8 mouse cellular contexts compared by ENCODE assay signal in genomic region chr6:142964076-142964530, GRCm38 (mm10). TPM values are rescaled to one million over a fixed set of nuclear protein-coding genes. Genes with fewer than 3 reads are reported as not detected.
DNase-seq lines count a peak whose midpoint lies in the region; ATAC-seq lines count a peak whose summit lies in the region.

Gene St8sia1 (minus strand): TSS chr6:142964452.

- peak within 1 kb of the TSS; percentile 62 for H3K4me3 ChIP-seq in embryonic facial prominence, embryonic 13.5 days
- H3K4me3 ChIP-seq in hindbrain, embryonic 13.5 days: peak within 1 kb of the TSS; percentile 73
- peak within 1 kb of the TSS; percentile 77 for H3K4me3 ChIP-seq in midbrain, embryonic 12.5 days

- WGBS in embryonic facial prominence, embryonic 13.5 days: under 1% methylated on average over 45 of the region's 45 CpGs
- WGBS in hindbrain, embryonic 13.5 days: under 1% methylated on average over 45 of the region's 45 CpGs
- 1% methylated on average over 43 of the region's 45 CpGs for WGBS in midbrain, embryonic 12.5 days

- peaks cover 8% of the 10 kb centered on the region; the same call in 1 of the 2 replicates for H3K4me1 ChIP-seq in embryonic facial prominence, embryonic 13.5 days
- peaks cover 40% of the 10 kb centered on the region for H3K4me1 ChIP-seq in hindbrain, embryonic 13.5 days (replicated peaks)
- peaks cover 14% of the 10 kb centered on the region for H3K4me1 ChIP-seq in midbrain, embryonic 12.5 days

- H3K36me3 ChIP-seq in embryonic facial prominence, embryonic 13.5 days: no peaks in the 10 kb centered on the region
- peaks cover 11% of the 10 kb centered on the region for H3K36me3 ChIP-seq in hindbrain, embryonic 13.5 days
- H3K36me3 ChIP-seq in midbrain, embryonic 12.5 days: no peaks in the 10 kb centered on the region

- ATAC-seq in embryonic facial prominence, embryonic 13.5 days (ENCODE audit: insufficient number of reproducible peaks, insufficient read depth, low FRiP score, low TSS enrichment, low read depth): peak; percentile 70
- ATAC-seq in hindbrain, embryonic 13.5 days (ENCODE audit: low FRiP score): peak; percentile 77
- ATAC-seq in midbrain, embryonic 12.5 days (ENCODE audit: low FRiP score, low read depth): peak; percentile 76

- H3K4me2 ChIP-seq in embryonic facial prominence, embryonic 13.5 days: peak within 1 kb of the TSS; percentile 93
- peak within 1 kb of the TSS; percentile 80 for H3K4me2 ChIP-seq in hindbrain, embryonic 13.5 days
- H3K4me2 ChIP-seq in midbrain, embryonic 12.5 days (replicated peaks): peak within 1 kb of the TSS; percentile 81

- peaks cover 17% of the 10 kb centered on the region for H3K27me3 ChIP-seq in embryonic facial prominence, embryonic 13.5 days
- no peaks in the 10 kb centered on the region for H3K27me3 ChIP-seq in hindbrain, embryonic 13.5 days
- no peaks in the 10 kb centered on the region for H3K27me3 ChIP-seq in midbrain, embryonic 12.5 days

- H3K27ac ChIP-seq in embryonic facial prominence, embryonic 13.5 days: peak within 1 kb of the TSS; percentile 75
- peak within 1 kb of the TSS; percentile 98 for H3K27ac ChIP-seq in hindbrain, embryonic 13.5 days
- H3K27ac ChIP-seq in midbrain, embryonic 12.5 days (replicated peaks): peak within 1 kb of the TSS; percentile 95

- peak; percentile 17 to 37 for DNase-seq in adrenal gland, adult (ENCODE audit: inconsistent age in 2 of 2, low spot score in 1 of 2)
- no peak for DNase-seq in adrenal gland, postnatal 4 days (ENCODE audit: low spot score in 2 of 2)
- peak; percentile 29 for DNase-seq in WW6 (ENCODE audit: low read depth, low spot score)
- DNase-seq in left cerebral cortex, adult 18-20 months (ENCODE audit: low spot score in 2 of 2): peak; percentile 54 to 72
- DNase-seq in testis, postnatal 10 days (ENCODE audit: low spot score): peak; percentile 58

- H3K9me3 ChIP-seq in embryonic facial prominence, embryonic 13.5 days: no peaks in the 10 kb centered on the region
- H3K9me3 ChIP-seq in hindbrain, embryonic 13.5 days: no peaks in the 10 kb centered on the region; the same call in 1 of the 2 replicates
- H3K9me3 ChIP-seq in midbrain, embryonic 12.5 days: no peaks in the 10 kb centered on the region

- H3K9ac ChIP-seq in embryonic facial prominence, embryonic 13.5 days: peak within 1 kb of the TSS; percentile 73
- peak within 1 kb of the TSS; percentile 95 for H3K9ac ChIP-seq in hindbrain, embryonic 13.5 days
- H3K9ac ChIP-seq in midbrain, embryonic 12.5 days (replicated peaks): peak within 1 kb of the TSS; percentile 89

RNA-seq across cellular contexts. Expression of gene St8sia1, which starts in this region (rescaled TPM):
- 1 to 10 TPM; 4.3 to 5.3 TPM for total RNA-seq in adrenal gland, postnatal 4 days (2021)
- polyA plus RNA-seq in embryonic facial prominence, embryonic 13.5 days (2015; fragmentation: Nextera tagmentation; extraction: Ambion mirVana): 0.87 and 1.1 TPM in 2 replicates
- polyA plus RNA-seq in hindbrain, embryonic 13.5 days (2015; fragmentation: Nextera tagmentation; extraction: Ambion mirVana): 7.6 and 7.7 TPM in 2 replicates
- total RNA-seq in left cerebral cortex, adult 18-20 months (2021): 10 to 100 TPM; 28.2 to 32.8 TPM
- 7.9 and 9.3 TPM in 2 replicates for polyA plus RNA-seq in midbrain, embryonic 12.5 days (2016; fragmentation: Nextera tagmentation; extraction: Ambion mirVana)

Comparison
In these comparisons a context has a peak if more than half of its experiments do, and no peak if none do; other contexts are left out.
1. RNA of gene St8sia1 (total RNA-seq): 28.2 to 32.8 TPM in left cerebral cortex, adult 18-20 months; 4.3 to 5.3 TPM in adrenal gland, postnatal 4 days; every median in the first group is over 4 times any median in the second.
2. DNase-seq: peak in adrenal gland, adult (2 of 2), WW6 (single experiment), left cerebral cortex, adult 18-20 months (2 of 2) and testis, postnatal 10 days (single experiment); none in adrenal gland, postnatal 4 days (0 of 2).
3. Peak in every context shown above with its lines, with median percentiles within 50 percentile points of each other: ATAC-seq, H3K27ac ChIP-seq, H3K4me2 ChIP-seq, H3K4me3 ChIP-seq and H3K9ac ChIP-seq.